Mouse (Mus musculus): ENCODE results near the gene Yju2. TPM values are rescaled to one million over a fixed set of nuclear protein-coding genes. Genes with fewer than 3 reads are reported as not detected.

Gene Yju2
- polyA plus RNA-seq, 1 experiment from 2014 or later, result 7.2 TPM

- Histone ChIP-seq H3K4me3 (replicated peaks) (peak overlapping the region; percentile 78), H3K9me3 (replicated peaks) (no peaks in the 10 kb centered on the region), H3K9ac (peak overlapping the region; percentile 69), H3K27ac (replicated peaks) (peak overlapping the region; percentile 84), H3K4me2 (peak overlapping the region; percentile 99), H3K36me3 (replicated peaks) (peaks cover 10% of the 10 kb centered on the region; the same call in 1 of the 2 replicates), H3K27me3 (peaks cover 9% of the 10 kb centered on the region), H3K4me1 (replicated peaks) (peaks cover 43% of the 10 kb centered on the region)
- WGBS (ENCODE audit: insufficient replicate concordance), result under 1% methylated on average over 62 of the region's 62 CpGs
- ATAC-seq (ENCODE audit: insufficient read depth), result peak; percentile 89
Observed at GRCm38 (mm10) chr17:56009088-56009961, 50.4 kb downstream of the Yju2 start.

GRCm38 (mm10) chr17:56009962-56010240 is 51.0 kb downstream of the Yju2 start:
- peak overlapping the region; percentile 78 for H3K4me3 ChIP-seq (replicated peaks)
- H3K9me3 ChIP-seq (replicated peaks), result no peaks in the 10 kb centered on the region
- H3K4me1 ChIP-seq (replicated peaks), result peaks cover 43% of the 10 kb centered on the region
- peak overlapping the region; percentile 99 for H3K4me2 ChIP-seq
- no peak for ATAC-seq (ENCODE audit: insufficient read depth)
- peaks cover 13% of the 10 kb centered on the region; the same call in 1 of the 2 replicates for H3K36me3 ChIP-seq (replicated peaks)
- H3K27ac ChIP-seq (replicated peaks), result no peak overlapping the region
- WGBS (ENCODE audit: insufficient replicate concordance), result 58% methylated on average over 2 of the region's 2 CpGs
- H3K27me3 ChIP-seq, result peaks cover 6% of the 10 kb centered on the region; the same call in 1 of the 2 replicates
- H3K9ac ChIP-seq, result peak overlapping the region; percentile 69; the same call in 1 of the 2 replicates

- Histone ChIP-seq H3K9ac (no peak overlapping the region), H3K4me3 (replicated peaks) (peak overlapping the region; percentile 78; the same call in 1 of the 2 replicates), H3K27ac (replicated peaks) (no peak overlapping the region), H3K36me3 (replicated peaks) (peaks cover 16% of the 10 kb centered on the region), H3K27me3 (peaks cover 6% of the 10 kb centered on the region; the same call in 1 of the 2 replicates), H3K9me3 (replicated peaks) (no peaks in the 10 kb centered on the region), H3K4me1 (replicated peaks) (peaks cover 42% of the 10 kb centered on the region), H3K4me2 (peak overlapping the region; percentile 99)
- WGBS (ENCODE audit: insufficient replicate concordance), result 61% methylated on average over 14 of the region's 14 CpGs
- no peak for ATAC-seq (ENCODE audit: insufficient read depth)
Observed at GRCm38 (mm10) chr17:56010255-56010654, 51.4 kb downstream of the Yju2 start.

GRCm38 (mm10) chr17:56010681-56011080 is 51.8 kb downstream of the Yju2 start:
- H3K9me3 ChIP-seq (replicated peaks), result no peaks in the 10 kb centered on the region
- H3K4me3 ChIP-seq (replicated peaks), result peak overlapping the region; percentile 78; the same call in 1 of the 2 replicates
- H3K27ac ChIP-seq (replicated peaks), result no peak overlapping the region
- no peak overlapping the region for H3K9ac ChIP-seq
- peak overlapping the region; percentile 99 for H3K4me2 ChIP-seq
- H3K4me1 ChIP-seq (replicated peaks), result peaks cover 38% of the 10 kb centered on the region
- H3K36me3 ChIP-seq (replicated peaks), result peaks cover 21% of the 10 kb centered on the region
- no peak for ATAC-seq (ENCODE audit: insufficient read depth)
- peaks cover 6% of the 10 kb centered on the region; the same call in 1 of the 2 replicates for H3K27me3 ChIP-seq
- WGBS (ENCODE audit: insufficient replicate concordance), result 1% methylated on average over 9 of the region's 9 CpGs

- WGBS (ENCODE audit: insufficient replicate concordance), result 73% methylated on average over 7 of the region's 7 CpGs
- H3K9ac ChIP-seq, result no peak overlapping the region
Observed at GRCm38 (mm10) chr17:56011441-56011840, 52.5 kb downstream of the Yju2 start.

GRCm38 (mm10) chr17:56015293-56015692 is 56.4 kb downstream of the Yju2 start:
- no peaks in the 10 kb centered on the region for H3K9me3 ChIP-seq (replicated peaks)
- no peak overlapping the region for H3K4me2 ChIP-seq
- H3K9ac ChIP-seq, result no peak overlapping the region
- no peak for ATAC-seq (ENCODE audit: insufficient read depth)
- peaks cover 7% of the 10 kb centered on the region for H3K4me1 ChIP-seq (replicated peaks)
- H3K27me3 ChIP-seq, result peaks cover 2% of the 10 kb centered on the region; the same call in 1 of the 2 replicates
- no peak overlapping the region for H3K27ac ChIP-seq (replicated peaks)
- H3K4me3 ChIP-seq (replicated peaks), result no peak overlapping the region
- H3K36me3 ChIP-seq (replicated peaks), result peaks cover 66% of the 10 kb centered on the region
- WGBS (ENCODE audit: insufficient replicate concordance), result 82% methylated on average over 9 of the region's 9 CpGs

More at GRCm38 (mm10) chr17:56011441-56011840, 52.5 kb downstream of the Yju2 start:
- no peak overlapping the region for H3K4me3 ChIP-seq (replicated peaks)
- no peaks in the 10 kb centered on the region for H3K9me3 ChIP-seq (replicated peaks)
- ATAC-seq (ENCODE audit: insufficient read depth), result no peak
- H3K36me3 ChIP-seq (replicated peaks), result peaks cover 28% of the 10 kb centered on the region
- H3K27me3 ChIP-seq, result peaks cover 6% of the 10 kb centered on the region; the same call in 1 of the 2 replicates
- no peak overlapping the region for H3K4me2 ChIP-seq
- no peak overlapping the region for H3K27ac ChIP-seq (replicated peaks)
- H3K4me1 ChIP-seq (replicated peaks), result peaks cover 38% of the 10 kb centered on the region

- ATAC-seq (ENCODE audit: insufficient read depth), result no peak
- no peak overlapping the region for H3K9ac ChIP-seq
- no peaks in the 10 kb centered on the region for H3K27me3 ChIP-seq
- 77% methylated on average over 8 of the region's 8 CpGs for WGBS (ENCODE audit: insufficient replicate concordance)
- no peak overlapping the region for H3K27ac ChIP-seq (replicated peaks)
- H3K9me3 ChIP-seq (replicated peaks), result no peaks in the 10 kb centered on the region
- H3K4me3 ChIP-seq (replicated peaks), result no peak overlapping the region
- peaks cover 5% of the 10 kb centered on the region for H3K4me1 ChIP-seq (replicated peaks)
- H3K36me3 ChIP-seq (replicated peaks), result peaks cover 77% of the 10 kb centered on the region
- H3K4me2 ChIP-seq, result no peak overlapping the region
Observed at GRCm38 (mm10) chr17:56016382-56016781, 57.5 kb downstream of the Yju2 start.

- Histone ChIP-seq H3K4me1 (replicated peaks) (peaks cover 12% of the 10 kb centered on the region), H3K4me2 (no peak overlapping the region), H3K9ac (no peak overlapping the region), H3K4me3 (replicated peaks) (no peak overlapping the region), H3K9me3 (replicated peaks) (no peaks in the 10 kb centered on the region), H3K36me3 (replicated peaks) (peaks cover 78% of the 10 kb centered on the region), H3K27ac (replicated peaks) (no peak overlapping the region), H3K27me3 (no peaks in the 10 kb centered on the region)
- 83% methylated on average over 15 of the region's 15 CpGs for WGBS (ENCODE audit: insufficient replicate concordance)
- ATAC-seq (ENCODE audit: insufficient read depth), result no peak
Observed at GRCm38 (mm10) chr17:56016793-56017785, 58.2 kb downstream of the Yju2 start.

- ATAC-seq (ENCODE audit: insufficient read depth), result no peak
- H3K4me2 ChIP-seq, result no peak overlapping the region
- H3K4me1 ChIP-seq (replicated peaks), result peaks cover 20% of the 10 kb centered on the region
- no peaks in the 10 kb centered on the region for H3K9me3 ChIP-seq (replicated peaks)
- WGBS (ENCODE audit: insufficient replicate concordance), result 85% methylated on average over 7 of the region's 7 CpGs
- H3K4me3 ChIP-seq (replicated peaks), result no peak overlapping the region
- H3K36me3 ChIP-seq (replicated peaks), result peaks cover 73% of the 10 kb centered on the region
- no peak overlapping the region for H3K27ac ChIP-seq (replicated peaks)
- H3K27me3 ChIP-seq, result no peaks in the 10 kb centered on the region
- no peak overlapping the region for H3K9ac ChIP-seq
Observed at GRCm38 (mm10) chr17:56017848-56018247, 58.9 kb downstream of the Yju2 start.

Measured in liver, embryonic 15.5 days (tissue).